Mouse (Mus musculus): ENCODE data around the gene Zbtb20.

The Zbtb20 gene

GRCm38 (mm10) chr16:43080403-43080802 is 204.7 kb downstream of the Zbtb20 start:
- no peak for DNase-seq (ENCODE audit: low spot score in 2 of 2)

- no peak for DNase-seq (ENCODE audit: low spot score in 2 of 2)
Measured at GRCm38 (mm10) chr16:43080923-43081702, 205.4 kb downstream of the Zbtb20 start.

GRCm38 (mm10) chr16:43081995-43082394 is 206.3 kb downstream of the Zbtb20 start:
- DNase-seq (ENCODE audit: low spot score in 2 of 2), result no peak

GRCm38 (mm10) chr16:43082801-43083200 is 207.1 kb downstream of the Zbtb20 start:
- no peak for DNase-seq (ENCODE audit: low spot score in 2 of 2)

- DNase-seq (ENCODE audit: low spot score in 2 of 2), result no peak
Measured at GRCm38 (mm10) chr16:43090188-43090587, 214.5 kb downstream of the Zbtb20 start.

GRCm38 (mm10) chr16:43094161-43094560 is 218.5 kb downstream of the Zbtb20 start:
- DNase-seq (ENCODE audit: low spot score in 2 of 2), result no peak

GRCm38 (mm10) chr16:43094756-43095155 is 219.1 kb downstream of the Zbtb20 start:
- DNase-seq (ENCODE audit: low spot score in 2 of 2), result no peak

GRCm38 (mm10) chr16:43096040-43096439 is 220.4 kb downstream of the Zbtb20 start:
- no peak for DNase-seq (ENCODE audit: low spot score in 2 of 2)

- DNase-seq (ENCODE audit: low spot score in 2 of 2), result no peak
Measured at GRCm38 (mm10) chr16:43098153-43098552, 222.5 kb downstream of the Zbtb20 start.

- no peak for DNase-seq (ENCODE audit: low spot score in 2 of 2)
Measured at GRCm38 (mm10) chr16:43098666-43099065, 223.0 kb downstream of the Zbtb20 start.

GRCm38 (mm10) chr16:43111288-43111687 is 235.6 kb downstream of the Zbtb20 start:
- DNase-seq (ENCODE audit: low spot score in 2 of 2), result no peak

GRCm38 (mm10) chr16:43113968-43114367 is 238.3 kb downstream of the Zbtb20 start:
- DNase-seq (ENCODE audit: low spot score in 2 of 2), result no peak

GRCm38 (mm10) chr16:43129966-43130365 is 254.3 kb downstream of the Zbtb20 start:
- no peak for DNase-seq (ENCODE audit: low spot score in 2 of 2)

GRCm38 (mm10) chr16:43130583-43130982 is 254.9 kb downstream of the Zbtb20 start:
- DNase-seq (ENCODE audit: low spot score in 2 of 2), result no peak

- DNase-seq (ENCODE audit: low spot score in 2 of 2), result no peak
Measured at GRCm38 (mm10) chr16:43131077-43131476, 255.4 kb downstream of the Zbtb20 start.

GRCm38 (mm10) chr16:43168506-43168905 is 292.8 kb downstream of the Zbtb20 start:
- no peak for DNase-seq (ENCODE audit: low spot score in 2 of 2)

GRCm38 (mm10) chr16:43169273-43169905 is 293.7 kb downstream of the Zbtb20 start:
- no peak for DNase-seq (ENCODE audit: low spot score in 2 of 2)

- no peak for DNase-seq (ENCODE audit: low spot score in 2 of 2)
Measured at GRCm38 (mm10) chr16:43172139-43172538, 296.5 kb downstream of the Zbtb20 start.

GRCm38 (mm10) chr16:43172912-43173311 is 297.2 kb downstream of the Zbtb20 start:
- DNase-seq (ENCODE audit: low spot score in 2 of 2), result no peak

- DNase-seq (ENCODE audit: low spot score in 2 of 2), result no peak
Measured at GRCm38 (mm10) chr16:43174815-43175214, 299.1 kb downstream of the Zbtb20 start.

- no peak for DNase-seq (ENCODE audit: low spot score in 2 of 2)
Measured at GRCm38 (mm10) chr16:43181038-43181437, 305.4 kb downstream of the Zbtb20 start.

GRCm38 (mm10) chr16:43190390-43190789 is 314.7 kb downstream of the Zbtb20 start:
- DNase-seq (ENCODE audit: low spot score in 2 of 2), result no peak
